Mouse (Mus musculus) hematopoietic stem cell, adult 5-6 weeks (primary cell): ENCODE data around the gene Fam243. TPM values are rescaled to one million over a fixed set of nuclear protein-coding genes. Genes with fewer than 3 reads are reported as not detected.

Experiments used
- ATAC-seq, 2 experiments: fragments of 125-278 bp in 1 of 2; replicated peaks in 1 of 2; 2 replicates each; pipeline ENCODE4 v1.8.0; 2016 to 2017; ENCODE audit warnings: inconsistent platforms in 2 of 2, mild to moderate bottlenecking in 2 of 2, moderate number of reproducible peaks in 2 of 2, low read depth in 1 of 2, moderate TSS enrichment in 1 of 2; ENCODE audit not compliant: low FRiP score in 2 of 2, poor library complexity in 2 of 2, severe bottlenecking in 2 of 2, insufficient read depth in 1 of 2, low TSS enrichment in 1 of 2
- total RNA-seq: library from RNA; stranded (forward); fragments of 172-1452, 232-1000 nt; gene quantifications from 2 replicates; pipeline ENCODE4 v1.2.3, GENCODE M21; 2017

Fam243 gene
- total RNA-seq, 1 experiment from 2014 or later, result not detected

DNA sequence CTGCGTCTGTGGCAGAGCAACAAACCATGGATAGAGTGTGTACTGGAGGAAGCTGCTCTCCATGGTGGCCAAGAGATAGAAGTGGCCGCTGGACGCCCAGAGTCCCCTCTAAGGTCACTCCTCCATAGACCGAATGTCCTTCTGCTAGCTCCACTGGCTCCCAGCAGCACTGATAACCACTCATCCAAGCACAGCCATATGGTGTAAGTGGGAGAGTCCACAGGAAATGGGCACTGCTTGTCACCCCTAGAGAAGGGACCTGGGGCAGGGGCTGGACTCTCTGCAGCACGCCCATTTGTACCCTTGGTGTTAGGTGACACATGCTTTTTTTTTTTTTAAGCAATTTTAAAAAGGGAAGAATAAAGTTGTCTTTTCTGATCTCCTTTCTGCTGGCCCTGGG is 9.7 kb upstream of the Fam243 start:
- ATAC-seq, result no peak

DNA sequence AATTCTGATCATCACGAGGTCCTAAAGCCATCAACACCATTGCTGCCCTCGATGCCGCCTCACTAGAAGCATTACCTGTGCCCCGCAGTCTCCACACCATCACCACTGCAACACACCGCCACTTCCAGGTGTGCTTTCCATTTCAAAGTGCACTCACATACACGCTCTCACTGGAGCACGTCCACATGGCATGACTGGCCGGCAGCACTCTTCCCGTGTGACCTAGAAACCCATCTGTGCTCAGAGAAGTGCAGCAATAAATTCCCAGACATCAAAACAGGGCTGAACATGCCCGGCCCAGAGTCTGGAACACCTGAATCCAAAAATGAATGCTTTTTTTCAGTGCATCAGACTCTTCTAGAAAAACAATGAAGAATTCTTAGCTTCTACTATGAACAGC is 6.7 kb upstream of the Fam243 start:
- no peak for ATAC-seq

DNA sequence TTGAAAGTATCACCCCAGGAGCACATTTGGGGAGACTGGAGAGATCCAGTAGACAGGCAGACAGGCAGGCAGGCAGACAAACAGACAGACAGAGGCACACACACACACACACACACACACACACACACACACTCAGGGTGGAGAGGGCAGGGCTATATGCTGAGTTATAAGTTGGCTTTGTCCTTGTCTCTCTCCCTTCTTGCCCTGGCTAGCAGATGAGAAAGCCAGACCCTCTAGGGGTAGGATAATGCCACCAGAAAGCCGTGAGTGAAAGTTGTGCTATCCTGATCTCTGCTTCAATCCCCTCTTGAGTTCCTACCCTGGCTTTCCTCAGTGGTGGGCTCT is 3.8 kb upstream of the Fam243 start:
- ATAC-seq, result no peak

DNA sequence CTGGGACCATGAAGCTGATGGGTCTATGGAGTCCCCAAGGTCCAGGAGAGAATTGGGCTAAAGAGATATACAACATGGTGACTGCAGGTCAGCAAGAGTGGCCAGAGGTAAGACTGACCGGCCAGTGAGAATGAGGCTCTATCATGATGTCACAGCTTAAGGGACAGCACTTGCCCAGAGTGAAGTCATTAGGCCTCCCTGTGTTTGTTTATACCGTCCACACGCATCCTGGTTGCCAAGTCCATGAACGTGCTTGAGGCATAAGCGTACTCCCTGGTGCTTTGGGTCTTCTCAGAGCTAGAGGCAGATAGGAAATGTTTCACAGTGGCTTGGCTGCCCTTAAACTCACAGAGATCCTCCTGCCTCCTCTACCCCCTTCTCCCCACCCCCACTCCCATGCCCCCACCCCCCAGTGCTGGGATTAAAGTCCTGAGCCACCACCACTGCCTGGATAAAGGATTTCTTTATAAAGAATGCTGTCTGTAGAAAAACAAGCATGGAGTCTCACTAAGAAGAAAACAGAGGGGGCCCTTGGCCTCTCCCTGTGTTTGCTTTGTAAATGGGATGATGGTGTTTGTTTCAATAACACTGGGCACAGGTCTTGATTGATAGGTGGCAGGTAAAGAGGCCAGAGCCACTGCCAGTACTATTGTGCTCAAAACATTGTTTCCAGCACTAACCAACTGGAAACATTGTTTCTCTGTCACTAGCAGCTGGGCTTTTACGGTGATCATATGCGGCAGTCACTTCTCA is 3.2 kb upstream of the Fam243 start:
- ATAC-seq, result no peak

DNA sequence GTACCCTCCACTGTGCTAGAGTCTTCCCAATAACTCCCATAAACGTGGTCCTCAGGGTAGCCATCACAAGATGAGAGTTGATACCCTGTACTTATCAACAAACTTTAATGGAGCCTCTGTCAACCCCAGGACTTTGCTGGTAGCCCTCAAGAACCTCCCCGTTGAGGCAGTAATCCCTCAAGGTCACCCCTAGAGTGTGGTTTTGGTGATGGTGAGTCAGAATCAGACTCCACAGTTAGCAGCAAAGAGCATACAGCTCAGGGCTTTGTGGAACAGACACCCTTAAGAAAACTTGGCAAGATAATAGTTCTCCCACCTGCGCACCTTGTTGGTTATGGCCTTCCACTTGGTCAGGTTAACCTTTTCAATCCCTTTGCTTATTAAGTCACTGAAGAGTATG is 880 bp downstream of the Fam243 start:
- ATAC-seq, result no peak

DNA sequence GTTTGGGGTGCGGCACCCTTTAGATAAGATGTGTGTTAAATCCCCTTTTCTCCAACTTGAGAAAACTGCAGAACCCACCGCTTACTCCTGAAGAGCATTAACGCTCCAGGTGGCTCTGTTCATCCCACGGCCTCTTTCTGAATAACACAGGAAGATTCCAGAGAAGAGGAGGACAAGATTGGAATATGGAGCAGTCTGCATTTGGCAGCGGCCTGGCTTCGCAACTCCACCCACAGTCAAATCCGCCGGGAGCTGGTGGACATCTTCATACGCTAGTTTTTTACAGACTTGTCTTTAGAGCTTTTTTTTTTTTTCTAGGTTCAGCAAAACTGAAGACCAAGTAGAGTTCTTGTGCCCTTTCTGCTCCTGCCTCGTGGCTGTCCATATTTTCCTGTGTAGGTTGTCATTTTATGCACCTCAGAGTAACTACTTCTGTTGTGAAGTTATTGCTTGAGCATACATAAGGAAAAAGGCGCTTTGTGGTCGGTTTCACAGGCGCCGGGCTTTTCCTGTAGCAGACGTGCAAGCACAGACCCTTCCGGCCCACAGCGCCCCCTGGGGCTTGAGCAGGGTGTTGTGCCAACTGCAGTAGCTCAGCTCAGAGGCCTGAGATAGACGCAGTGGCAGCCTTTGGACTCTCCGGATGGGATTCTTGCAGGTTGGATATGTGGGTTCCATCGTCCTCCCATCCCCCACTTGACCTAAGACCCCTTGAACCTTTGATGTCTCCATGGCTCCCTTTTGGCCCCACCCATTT is 1.7 kb downstream of the Fam243 start:
- ATAC-seq, result peak; percentile 90

DNA sequence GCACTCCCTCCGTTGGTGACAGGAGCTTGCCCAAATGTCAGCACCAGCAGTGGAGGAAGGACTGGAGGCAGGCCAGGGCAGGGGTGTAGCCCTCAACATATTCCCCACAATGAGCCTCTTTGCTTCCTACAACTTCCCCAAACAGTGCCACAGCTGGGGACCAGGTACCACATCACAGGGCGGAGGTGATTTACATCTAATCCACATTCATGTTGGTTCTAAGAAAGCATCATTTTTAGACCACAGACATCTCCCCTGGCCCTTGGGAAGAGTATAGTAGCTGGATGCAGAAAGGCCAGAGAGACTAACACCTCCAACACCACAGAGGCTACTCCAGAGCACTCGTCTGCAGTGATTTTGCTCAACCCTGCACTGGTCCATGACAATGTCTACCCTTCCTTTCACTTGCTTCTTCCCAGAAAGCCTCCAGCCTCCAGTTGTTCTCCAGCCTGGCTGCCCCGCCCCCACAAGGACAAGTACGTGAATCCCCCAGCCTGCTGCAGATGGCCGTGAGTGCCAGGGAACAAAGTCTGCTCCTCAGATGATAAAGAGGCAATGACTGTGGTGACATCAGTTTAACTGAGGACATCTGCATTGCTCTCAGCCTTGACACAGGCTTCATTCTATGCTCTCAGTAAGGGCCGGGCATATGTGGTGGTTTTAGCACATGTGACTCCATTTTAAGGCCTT is 5.0 kb downstream of the Fam243 start:
- no peak for ATAC-seq

DNA sequence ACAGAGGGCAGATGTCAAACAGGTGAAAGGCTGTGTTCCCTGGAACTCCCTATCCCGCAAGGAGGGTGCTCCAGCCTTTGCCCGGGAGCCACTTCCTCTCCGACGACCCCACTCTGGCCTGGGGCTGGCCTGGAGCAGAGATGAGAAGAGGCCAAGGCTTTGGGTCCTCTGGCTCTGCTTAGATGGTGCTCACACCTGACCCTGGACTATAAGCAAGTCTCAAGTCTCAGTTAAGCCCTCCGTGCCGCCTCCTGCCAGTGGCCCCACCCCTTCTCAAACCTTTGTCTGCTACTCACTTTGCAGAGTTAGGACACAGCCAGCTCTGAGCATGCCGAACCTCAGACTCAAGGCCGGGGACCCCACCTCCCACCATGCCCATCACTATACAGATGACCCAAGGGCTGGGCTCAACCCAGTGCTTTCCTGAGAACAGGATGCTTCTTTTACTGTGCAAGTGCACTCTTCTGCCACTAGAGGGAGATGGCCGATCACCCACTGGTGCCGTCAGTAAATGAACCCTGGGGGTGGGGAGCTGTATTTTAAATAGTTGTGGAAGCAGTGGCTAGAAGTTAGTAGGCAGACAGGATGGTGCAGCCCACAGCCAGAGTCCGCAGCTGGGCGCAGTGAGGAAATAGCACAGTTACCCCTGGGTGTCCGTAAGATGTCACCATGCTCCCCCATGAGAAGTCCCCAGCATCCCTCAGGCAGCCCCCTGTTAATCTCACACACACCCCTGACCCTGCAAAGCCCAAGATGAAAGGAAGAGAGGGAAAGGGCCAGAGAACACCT is 7.1 kb downstream of the Fam243 start:
- ATAC-seq, result peak; percentile 70 to 80

DNA sequence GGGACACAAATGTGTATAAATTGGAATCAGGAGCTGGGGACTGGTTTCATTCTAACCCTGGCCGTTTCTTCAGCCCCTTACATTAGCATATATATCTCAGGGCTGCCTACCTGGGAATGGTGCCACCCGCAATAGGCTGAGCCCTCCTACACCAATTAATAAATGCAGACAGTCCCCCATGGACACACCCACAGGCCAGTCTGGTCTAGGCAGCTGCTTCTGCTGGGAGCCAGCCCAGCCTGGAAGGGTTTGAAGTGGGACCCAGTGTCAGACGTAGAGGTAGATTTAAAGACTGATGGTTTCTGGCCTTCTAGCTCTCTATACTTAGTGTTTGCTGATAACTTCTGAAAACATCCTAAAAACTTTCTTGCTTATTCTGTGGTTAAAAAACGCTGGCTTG is 12.1 kb downstream of the Fam243 start:
- no peak for ATAC-seq

DNA sequence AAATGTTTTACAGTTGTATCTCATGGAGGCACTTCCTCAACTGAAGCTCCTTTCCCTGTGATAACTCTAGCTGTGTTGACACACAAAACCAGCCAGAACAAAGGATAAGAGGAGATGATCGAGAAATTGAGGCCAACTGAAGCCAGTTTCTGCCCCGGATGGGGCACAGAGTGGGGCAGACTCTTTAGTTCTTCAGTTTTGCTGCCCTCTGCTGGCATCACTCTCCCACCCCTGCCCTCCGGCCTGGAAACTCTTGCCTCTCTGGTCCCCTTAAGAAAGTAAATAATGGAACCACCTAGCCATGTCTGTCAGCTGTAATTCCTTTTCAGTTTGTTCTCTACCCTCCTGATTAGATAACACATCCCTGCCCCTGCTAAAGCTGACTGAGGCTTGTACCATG is 13.3 kb downstream of the Fam243 start:
- no peak for ATAC-seq

DNA sequence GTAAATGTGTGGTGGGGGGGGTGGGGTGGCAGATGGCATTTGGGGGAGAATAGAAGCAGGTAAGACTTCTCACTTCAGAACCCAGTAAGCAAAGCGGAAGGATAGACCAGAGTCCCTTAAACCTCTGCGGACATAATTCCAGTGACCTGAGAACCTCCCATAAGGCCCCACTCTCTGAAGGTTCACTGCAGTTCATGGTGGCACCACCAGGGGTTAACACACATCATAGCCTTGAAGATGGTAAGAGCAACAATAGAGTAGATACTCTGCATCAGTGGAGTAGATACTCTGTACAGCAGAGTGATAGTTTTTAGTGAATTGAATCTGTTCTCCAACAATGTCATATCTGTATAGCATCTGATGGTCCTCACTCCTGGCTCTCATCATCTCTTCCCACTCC is 15.7 kb downstream of the Fam243 start:
- no peak for ATAC-seq

DNA sequence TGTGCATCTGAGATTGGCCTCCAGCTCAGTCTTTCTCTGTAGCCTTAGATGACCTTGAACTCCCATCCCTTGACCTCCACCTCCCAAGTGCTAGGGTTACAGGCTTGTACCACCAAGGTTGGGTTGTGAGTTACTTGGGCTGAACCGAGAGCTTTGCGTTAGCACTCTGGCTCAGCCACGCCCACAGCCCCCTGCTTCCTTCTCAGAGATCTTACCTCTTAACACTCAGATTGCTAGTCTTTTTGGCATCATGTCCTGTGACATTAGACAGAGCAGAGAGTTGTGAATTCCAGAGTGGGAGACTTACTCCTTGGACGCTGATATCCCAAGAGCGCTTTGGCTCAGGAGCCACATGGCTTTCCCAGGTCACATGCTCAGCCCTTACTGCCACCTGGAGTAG is 18.7 kb downstream of the Fam243 start:
- ATAC-seq, result no peak

DNA sequence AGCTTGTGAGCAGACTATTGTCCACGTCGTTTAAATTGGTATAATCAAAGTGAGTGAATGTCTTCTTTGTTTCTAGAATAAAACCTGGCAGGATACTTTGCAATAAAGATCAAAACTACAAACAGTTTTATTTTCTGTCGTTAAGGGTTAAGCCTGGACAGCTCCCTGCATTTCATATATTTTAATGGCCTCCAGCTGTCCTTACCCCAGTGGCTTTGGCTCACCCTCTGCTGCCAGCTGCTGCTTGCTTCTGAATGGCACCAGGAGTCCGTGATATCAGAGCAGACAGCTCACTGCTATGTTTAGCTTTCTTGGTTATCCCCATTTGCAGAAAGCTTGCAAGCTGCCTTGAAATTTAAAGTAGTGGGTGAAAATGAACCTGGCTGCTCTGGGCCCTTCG is 19.3 kb downstream of the Fam243 start:
- 0 out of 4 replicates have a peak, but pooled peaks of 1 of the 2 experiments have one; percentile 30 for ATAC-seq

DNA sequence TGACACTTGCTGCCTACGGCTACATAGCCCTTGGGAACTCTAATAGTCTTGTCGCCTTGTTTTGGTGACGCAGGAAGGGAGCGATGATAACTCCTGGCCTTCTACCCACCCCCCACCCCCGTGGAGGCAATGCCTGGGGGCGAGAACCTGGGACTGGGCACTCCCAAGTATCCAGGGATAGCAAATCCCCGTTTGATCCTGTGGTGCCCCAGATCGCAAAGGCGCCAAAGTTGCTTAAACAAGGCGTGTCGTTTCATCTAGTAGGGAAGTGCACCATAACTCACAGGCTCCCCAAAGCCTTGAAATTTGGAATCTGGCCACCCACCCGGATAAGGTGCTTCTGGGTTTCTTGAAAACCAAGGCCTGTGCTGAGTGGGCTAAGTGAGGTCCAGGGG is 19.8 kb downstream of the Fam243 start:
- ATAC-seq, result peak; percentile 22 to 26; a peak in 2 of 4 replicates

DNA sequence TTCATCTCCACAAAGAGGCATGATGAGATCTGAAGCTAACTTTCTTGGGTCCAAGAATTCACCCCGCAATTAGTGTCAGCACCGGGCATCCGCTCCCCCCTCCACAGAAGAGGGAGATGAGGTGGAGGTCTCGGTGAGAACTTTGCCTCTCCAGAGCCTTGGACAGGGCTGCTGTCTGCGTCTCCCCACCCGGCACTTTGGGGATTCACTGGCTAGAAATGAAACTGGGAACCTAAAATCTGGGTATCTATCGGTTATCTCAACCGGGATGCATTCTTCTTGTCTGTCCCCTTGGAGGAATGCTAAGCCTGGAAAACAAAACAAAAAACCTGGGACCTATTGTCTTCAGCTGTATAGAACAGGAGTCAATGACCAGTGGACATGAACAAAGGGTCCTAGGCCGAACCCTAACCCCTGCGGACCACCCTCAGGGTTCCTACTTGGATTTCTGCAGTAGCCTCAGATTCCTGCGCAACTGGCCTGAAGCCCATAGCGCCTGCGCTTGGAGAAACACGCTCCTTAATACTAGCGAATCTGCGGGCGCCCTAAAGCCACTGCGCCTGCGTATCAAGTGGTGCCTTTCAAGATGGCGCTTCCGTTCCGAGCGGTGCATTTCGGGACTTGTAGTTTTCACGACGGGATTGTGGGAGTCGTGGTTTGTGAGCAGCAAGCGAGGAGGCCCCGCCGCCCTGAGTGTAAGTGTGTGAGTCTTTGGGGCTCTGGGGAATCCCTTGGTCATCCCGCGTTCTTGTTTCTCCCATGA is 20.4 kb downstream of the Fam243 start, which contains the start of gene Smim11:
Smim11 (plus strand) TSS at position 638 of the 763 bp plus-strand sequence.
- ATAC-seq, result peak; percentile 88 to 94

DNA sequence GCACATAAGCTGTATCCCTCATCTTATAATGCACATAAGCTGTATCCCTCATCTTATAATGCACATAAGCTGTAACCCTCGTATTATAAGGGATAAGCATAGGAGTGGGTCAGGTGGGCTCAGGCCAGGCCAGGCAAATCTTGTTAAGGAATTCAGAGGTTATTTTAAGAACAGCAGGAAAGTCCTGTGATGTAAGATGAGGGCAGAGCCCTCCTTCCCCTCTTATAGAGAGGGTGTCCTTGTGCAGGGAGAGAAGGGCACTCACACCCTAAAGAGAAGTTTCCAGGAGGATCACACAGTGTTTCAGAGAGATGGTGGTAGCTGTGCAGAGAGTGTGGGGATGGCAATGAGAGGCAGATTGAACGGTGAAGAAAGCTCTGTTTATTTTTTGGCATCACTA is 25.9 kb downstream of the Fam243 start:
- no peak for ATAC-seq
